Mouse (Mus musculus): ENCODE data around the gene 4930452B06Rik. TPM values are rescaled to one million over a fixed set of nuclear protein-coding genes. Genes with fewer than 3 reads are reported as not detected.
A peak's percentile ranks its signal among the peaks of the same experiment; 100 is the strongest.
"Not testable (repeated sequence)": the region's sequence is repeated elsewhere in the genome, so short reads cannot be mapped to it uniquely, and the experiment has no call there.

The 4930452B06Rik gene
- polyA plus RNA-seq, 1 experiment from 2014 or later = 15.4 TPM

GRCm38 (mm10) chr14:8632211-8632610 is 33.8 kb downstream of the 4930452B06Rik start:
- Histone ChIP-seq H3K4me1 (replicated peaks; ENCODE audit: control insufficient read depth, insufficient read depth, low read length) (no peaks in the 10 kb centered on the region), H3K27ac (ENCODE audit: low read depth, low read length) (no peak overlapping the region), H3K36me3 (ENCODE audit: control insufficient read depth, insufficient read depth, low read length) (no peaks in the 10 kb centered on the region), H3K27me3 (ENCODE audit: control insufficient read depth, insufficient read depth, low read length) (no peaks in the 10 kb centered on the region), H3K9ac (ENCODE audit: low read length) (no peak overlapping the region), H3K9me3 (ENCODE audit: control insufficient read depth, low read length) (no peaks in the 10 kb centered on the region), H3K4me2 (ENCODE audit: low read depth, low read length, severe bottlenecking) (no peak overlapping the region), H3K4me3 (ENCODE audit: low read depth, low read length) (no peak overlapping the region)
- WGBS = 88% methylated on average over 6 of the region's 6 CpGs
- ATAC-seq (replicated peaks; ENCODE audit: low FRiP score) (no peak), DNase-seq (ENCODE audit: low spot score) (no peak)

- ATAC-seq (replicated peaks; ENCODE audit: low FRiP score) (no peak), DNase-seq (ENCODE audit: low spot score) (no peak)
- Histone ChIP-seq H3K27ac (ENCODE audit: low read depth, low read length) (no peak overlapping the region), H3K4me3 (ENCODE audit: low read depth, low read length) (no peak overlapping the region), H3K9ac (ENCODE audit: low read length) (no peak overlapping the region), H3K4me1 (replicated peaks; ENCODE audit: control insufficient read depth, insufficient read depth, low read length) (no peaks in the 10 kb centered on the region), H3K27me3 (ENCODE audit: control insufficient read depth, insufficient read depth, low read length) (no peaks in the 10 kb centered on the region), H3K36me3 (ENCODE audit: control insufficient read depth, insufficient read depth, low read length) (no peaks in the 10 kb centered on the region), H3K9me3 (ENCODE audit: control insufficient read depth, low read length) (no peaks in the 10 kb centered on the region), H3K4me2 (ENCODE audit: low read depth, low read length, severe bottlenecking) (no peak overlapping the region)
- WGBS = 89% methylated on average over 5 of the region's 5 CpGs
These were observed 37.6 kb downstream of the 4930452B06Rik start for GRCm38 (mm10) chr14:8628406-8628805.

- Histone ChIP-seq H3K4me3 (ENCODE audit: low read depth, low read length) (no peak overlapping the region), H3K27ac (ENCODE audit: low read depth, low read length) (no peak overlapping the region), H3K27me3 (ENCODE audit: control insufficient read depth, insufficient read depth, low read length) (no peaks in the 10 kb centered on the region), H3K4me2 (ENCODE audit: low read depth, low read length, severe bottlenecking) (no peak overlapping the region), H3K36me3 (ENCODE audit: control insufficient read depth, insufficient read depth, low read length) (no peaks in the 10 kb centered on the region), H3K4me1 (replicated peaks; ENCODE audit: control insufficient read depth, insufficient read depth, low read length) (no peaks in the 10 kb centered on the region), H3K9me3 (ENCODE audit: control insufficient read depth, low read length) (no peaks in the 10 kb centered on the region), H3K9ac (ENCODE audit: low read length) (no peak overlapping the region)
- ATAC-seq (replicated peaks; ENCODE audit: low FRiP score) (no peak), DNase-seq (ENCODE audit: low spot score) (no peak)
- 90% methylated on average over 4 of the region's 4 CpGs for whole genome bisulfite sequencing
These were observed 38.6 kb downstream of the 4930452B06Rik start for GRCm38 (mm10) chr14:8627481-8627880.

GRCm38 (mm10) chr14:8621164-8621563 is 44.9 kb downstream of the 4930452B06Rik start:
- H3K4me3 ChIP-seq (ENCODE audit: low read depth, low read length) = no peak overlapping the region
- WGBS = 51% methylated on average over 6 of the region's 6 CpGs
- no peak for ATAC-seq (replicated peaks; ENCODE audit: low FRiP score)
- no peaks in the 10 kb centered on the region for H3K27me3 ChIP-seq (ENCODE audit: control insufficient read depth, insufficient read depth, low read length)
- no peak overlapping the region for H3K4me2 ChIP-seq (ENCODE audit: low read depth, low read length, severe bottlenecking)
- DNase-seq (ENCODE audit: low spot score) = no peak
- no peaks in the 10 kb centered on the region for H3K9me3 ChIP-seq (ENCODE audit: control insufficient read depth, low read length)
- H3K9ac ChIP-seq (ENCODE audit: low read length) = no peak overlapping the region
- no peaks in the 10 kb centered on the region for H3K36me3 ChIP-seq (ENCODE audit: control insufficient read depth, insufficient read depth, low read length)
- no peak overlapping the region for H3K27ac ChIP-seq (ENCODE audit: low read depth, low read length)
- no peaks in the 10 kb centered on the region for H3K4me1 ChIP-seq (replicated peaks; ENCODE audit: control insufficient read depth, insufficient read depth, low read length)

GRCm38 (mm10) chr14:8620580-8620979 is 45.5 kb downstream of the 4930452B06Rik start:
- H3K36me3 ChIP-seq (ENCODE audit: control insufficient read depth, insufficient read depth, low read length) = no peaks in the 10 kb centered on the region
- no peak overlapping the region for H3K27ac ChIP-seq (ENCODE audit: low read depth, low read length)
- WGBS = 91% methylated on average over 5 of the region's 5 CpGs
- H3K4me3 ChIP-seq (ENCODE audit: low read depth, low read length) = no peak overlapping the region
- ATAC-seq (replicated peaks; ENCODE audit: low FRiP score) = no peak
- no peaks in the 10 kb centered on the region for H3K4me1 ChIP-seq (replicated peaks; ENCODE audit: control insufficient read depth, insufficient read depth, low read length)
- no peak for DNase-seq (ENCODE audit: low spot score)
- no peaks in the 10 kb centered on the region for H3K9me3 ChIP-seq (ENCODE audit: control insufficient read depth, low read length)
- H3K9ac ChIP-seq (ENCODE audit: low read length) = no peak overlapping the region
- no peaks in the 10 kb centered on the region for H3K27me3 ChIP-seq (ENCODE audit: control insufficient read depth, insufficient read depth, low read length)
- H3K4me2 ChIP-seq (ENCODE audit: low read depth, low read length, severe bottlenecking) = no peak overlapping the region

GRCm38 (mm10) chr14:8615636-8616035 is 50.4 kb downstream of the 4930452B06Rik start:
- no peak overlapping the region for H3K4me3 ChIP-seq (ENCODE audit: low read depth, low read length)
- no peaks in the 10 kb centered on the region for H3K9me3 ChIP-seq (ENCODE audit: control insufficient read depth, low read length)
- no peaks in the 10 kb centered on the region for H3K36me3 ChIP-seq (ENCODE audit: control insufficient read depth, insufficient read depth, low read length)
- WGBS = 73% methylated on average over 7 of the region's 7 CpGs
- DNase-seq (ENCODE audit: low spot score) = no peak
- H3K27me3 ChIP-seq (ENCODE audit: control insufficient read depth, insufficient read depth, low read length) = no peaks in the 10 kb centered on the region
- H3K9ac ChIP-seq (ENCODE audit: low read length) = no peak overlapping the region
- no peak overlapping the region for H3K4me2 ChIP-seq (ENCODE audit: low read depth, low read length, severe bottlenecking)
- no peak for ATAC-seq (replicated peaks; ENCODE audit: low FRiP score)
- no peaks in the 10 kb centered on the region for H3K4me1 ChIP-seq (replicated peaks; ENCODE audit: control insufficient read depth, insufficient read depth, low read length)
- no peak overlapping the region for H3K27ac ChIP-seq (ENCODE audit: low read depth, low read length)

GRCm38 (mm10) chr14:8614430-8614829 is 51.6 kb downstream of the 4930452B06Rik start:
- not testable (repeated sequence) for H3K9me3 ChIP-seq (ENCODE audit: control insufficient read depth, low read length); H3K4me3 ChIP-seq (ENCODE audit: low read depth, low read length); H3K27me3 ChIP-seq (ENCODE audit: control insufficient read depth, insufficient read depth, low read length); DNase-seq (ENCODE audit: low spot score); H3K9ac ChIP-seq (ENCODE audit: low read length); H3K4me1 ChIP-seq (replicated peaks; ENCODE audit: control insufficient read depth, insufficient read depth, low read length); H3K27ac ChIP-seq (ENCODE audit: low read depth, low read length); H3K36me3 ChIP-seq (ENCODE audit: control insufficient read depth, insufficient read depth, low read length); H3K4me2 ChIP-seq (ENCODE audit: low read depth, low read length, severe bottlenecking); ATAC-seq (replicated peaks; ENCODE audit: low FRiP score)
- 84% methylated on average over 1 of the region's 1 CpGs for WGBS

- Histone ChIP-seq H3K27me3 (ENCODE audit: control insufficient read depth, insufficient read depth, low read length) (no peaks in the 10 kb centered on the region), H3K9ac (ENCODE audit: low read length) (no peak overlapping the region), H3K4me1 (replicated peaks; ENCODE audit: control insufficient read depth, insufficient read depth, low read length) (no peaks in the 10 kb centered on the region), H3K36me3 (ENCODE audit: control insufficient read depth, insufficient read depth, low read length) (no peaks in the 10 kb centered on the region), H3K4me3 (ENCODE audit: low read depth, low read length) (no peak overlapping the region), H3K4me2 (ENCODE audit: low read depth, low read length, severe bottlenecking) (no peak overlapping the region), H3K9me3 (ENCODE audit: control insufficient read depth, low read length) (no peaks in the 10 kb centered on the region), H3K27ac (ENCODE audit: low read depth, low read length) (no peak overlapping the region)
- DNase-seq (ENCODE audit: low spot score) (no peak), ATAC-seq (replicated peaks; ENCODE audit: low FRiP score) (no peak)
These were observed 54.0 kb downstream of the 4930452B06Rik start for GRCm38 (mm10) chr14:8612080-8612479.

GRCm38 (mm10) chr14:8610108-8610507 is 55.9 kb downstream of the 4930452B06Rik start:
- Histone ChIP-seq H3K4me1 (replicated peaks; ENCODE audit: control insufficient read depth, insufficient read depth, low read length) (no peaks in the 10 kb centered on the region), H3K9me3 (ENCODE audit: control insufficient read depth, low read length) (no peaks in the 10 kb centered on the region), H3K9ac (ENCODE audit: low read length) (no peak overlapping the region), H3K36me3 (ENCODE audit: control insufficient read depth, insufficient read depth, low read length) (no peaks in the 10 kb centered on the region), H3K4me3 (ENCODE audit: low read depth, low read length) (no peak overlapping the region), H3K27ac (ENCODE audit: low read depth, low read length) (no peak overlapping the region), H3K27me3 (ENCODE audit: control insufficient read depth, insufficient read depth, low read length) (no peaks in the 10 kb centered on the region), H3K4me2 (ENCODE audit: low read depth, low read length, severe bottlenecking) (no peak overlapping the region)
- ATAC-seq (replicated peaks; ENCODE audit: low FRiP score) = peak; percentile 42; the same call in 1 of the 2 replicates
- 86% methylated on average over 3 of the region's 3 CpGs for WGBS
- DNase-seq (ENCODE audit: low spot score) = no peak
